Mouse (Mus musculus) brain, embryonic 14.5 days (tissue): ENCODE measurements around the gene Tut1.

ENCODE experiments used
- CTCF ChIP-seq: fragments of 200-500 bp; IDR thresholded peaks from 2 replicates; pipeline ENCODE4 v1.5.1; 2012; ENCODE audit warnings: inconsistent platforms, mild to moderate bottlenecking, moderate library complexity, borderline replicate concordance; ENCODE audit not compliant: insufficient read depth, insufficient read length; ENCODE audit errors: extremely low read depth
- POLR2A ChIP-seq: fragments of 200-500 bp; IDR thresholded peaks from 2 replicates; pipeline ENCODE4 v1.6.1; 2012; ENCODE audit warnings: mild to moderate bottlenecking, inconsistent platforms, borderline replicate concordance; ENCODE audit not compliant: poor library complexity, insufficient read depth, insufficient read length, severe bottlenecking; ENCODE audit errors: extremely low read depth

DNA sequence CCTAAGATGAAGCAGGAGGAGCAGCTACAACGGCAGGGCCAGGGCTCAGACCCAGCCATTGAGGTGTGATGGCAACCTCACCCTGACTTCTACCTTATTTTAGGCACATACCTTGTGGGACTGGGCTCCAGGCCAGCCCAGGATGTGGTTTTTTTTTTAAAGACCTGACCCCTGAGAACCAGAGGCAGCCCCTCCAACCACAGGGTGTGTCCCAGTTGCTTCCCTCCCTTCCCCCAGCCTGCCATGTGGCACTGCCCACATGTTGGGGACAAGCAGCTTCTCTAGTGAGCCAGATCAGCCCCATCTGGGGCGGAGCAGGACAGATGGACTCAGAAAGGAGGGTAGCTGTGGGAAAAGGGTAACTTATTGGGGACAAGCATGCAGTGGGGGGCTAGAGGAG, 26.9 kb upstream of the Tut1 start:
- no peak for TF ChIP-seq POLR2A
- no peak for TF ChIP-seq CTCF
